Mouse (Mus musculus): ENCODE measurements at regions not wholly inside any gene's neighbourhood (a gene's known extent, or its start where the extent isn't known, plus 50 kb on each side); places are given as distances from the start of the nearest gene placed in this dataset.

- TF ChIP-seq CTCF (IDR thresholded peaks at IDR 0.05; ENCODE audit: low read depth, low read length) (no peak), GATA1 (IDR thresholded peaks at IDR 0.05; ENCODE audit: borderline replicate concordance, low read length) (no peak)
Measured at GRCm38 (mm10) chr9:67140319-67140887, 91.2 kb upstream of the Tpm1 start.

All from G1E (cell line).